Mouse (Mus musculus) Patski (cell line): Measurements from ENCODE around the gene Dnaja3. TPM values are rescaled to one million over a fixed set of nuclear protein-coding genes. Genes with fewer than 3 reads are reported as not detected.

Source experiments
- ATAC-seq: fragments of 100-300 bp; one replicate; pipeline ENCODE4 v1.8.0; 2021
- CTCF ChIA-PET: fragments of 350-600 bp; sonication (Branson Sonifier 250); formaldehyde crosslinking; loops from one replicate; lab custom pipeline; 2022; ENCODE audit warnings: inconsistent platforms; lab: Charles Lee
- POLR2A ChIA-PET: fragments of 350-600 bp; sonication (Branson Sonifier 250); formaldehyde crosslinking; loops from one replicate; lab custom pipeline; 2022; ENCODE audit warnings: antibody characterized with exemption, inconsistent platforms; lab: Charles Lee
- DNase-seq: peaks from one replicate; pipeline ENCODE4 v3.0.0-alpha.2; 2011; ENCODE audit warnings: low read depth, low spot score
- H3K27me3 ChIP-seq: fragments of 371-371 bp; one replicate; pipeline ENCODE4 v1.5.1; 2021
- CTCF ChIP-seq: fragments of 100-300 bp; IDR thresholded peaks from one replicate; pipeline ENCODE4 v1.5.1; 2021
- in situ Hi-C: fragments of 300-500 bp; cut with MboI; formaldehyde crosslinking; loops from 3 replicates; pipeline ENCODE4 v1.11.1; 2018; ENCODE audit warnings: low pct_unique_long_range_greater_than_20kb, mixed read lengths
- polyA plus RNA-seq: library from polyadenylated mRNA; unstranded; gene quantifications from one replicate; pipeline ENCODE4 v1.2.3, GENCODE M21; 2021

The Dnaja3 gene
- polyA plus RNA-seq, 1 experiment from 2014 or later: 84.4 TPM

DNA sequence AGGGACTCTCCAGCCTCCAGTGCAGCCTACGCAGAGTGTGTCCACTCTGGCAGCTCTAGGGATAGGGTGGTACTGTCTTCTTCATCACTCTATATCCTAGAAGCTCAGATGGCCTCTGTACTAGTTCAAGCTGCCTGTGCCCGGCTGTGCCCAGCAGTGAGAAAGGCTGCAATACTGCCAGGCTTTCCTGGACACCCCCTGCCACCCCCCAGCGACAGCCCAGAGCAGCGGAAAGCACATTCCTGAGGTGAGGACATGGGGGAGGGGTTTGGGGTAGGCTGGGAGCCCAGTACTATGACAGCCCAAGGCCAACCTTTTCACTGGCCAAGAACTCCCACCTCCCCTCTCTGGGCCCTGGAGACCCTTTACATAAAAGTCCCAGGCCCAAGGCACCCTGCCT, 4.0 kb upstream of the Dnaja3 start:
- no peak for DNase-seq
- POLR2A ChIA-PET: interaction anchor here (1.1 to 1.2 kb wide), 2 partner anchors 9 to 11 kb away, joined by 3 read pairs; partner anchors contain the start of gene Pam16
- ATAC-seq: no peak
- no peak for TF ChIP-seq CTCF
- H3K27me3 ChIP-seq: no peaks in the 10 kb centered on the region
- in situ Hi-C loops: no loop called here
- CTCF ChIA-PET: interaction anchor here (1.0 to 7.8 kb wide), 2 partner anchors 20 to 28 kb away, joined by 3 to 83 read pairs; no protein-coding TSS in a partner anchor

DNA sequence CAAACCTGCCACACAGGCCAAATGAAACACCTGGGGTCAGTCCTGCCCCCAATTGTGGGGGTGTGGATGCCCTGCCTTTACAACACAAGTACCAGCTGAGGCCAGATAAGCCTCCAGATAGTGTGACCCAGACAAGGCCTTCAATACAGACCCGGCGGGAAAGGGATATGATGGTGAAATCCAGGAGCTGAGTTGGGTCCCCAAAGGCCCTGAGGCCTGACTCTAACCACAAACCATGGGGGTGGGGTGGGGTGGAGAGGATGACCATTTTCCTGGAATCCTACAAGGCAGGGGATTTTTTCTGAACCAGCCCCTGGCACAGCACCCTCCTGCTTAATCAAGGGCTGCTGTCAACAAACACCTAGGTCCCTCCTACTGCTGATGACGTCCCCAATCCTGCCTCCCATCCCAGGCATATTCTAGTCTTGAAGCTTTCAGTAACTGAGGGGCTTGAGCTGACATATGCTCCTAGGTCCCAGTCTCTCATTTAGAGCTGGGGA, 848 bp upstream of the Dnaja3 start:
- TF ChIP-seq CTCF: no peak
- DNase-seq (no peak), ATAC-seq (no peak)
- H3K27me3 ChIP-seq: no peaks in the 10 kb centered on the region
- in situ Hi-C loops: no loop called here
- ChIA-PET POLR2A (interaction anchor here (0.8 kb wide), 1 partner anchor 13 kb away, joined by 4 read pairs; no protein-coding TSS in a partner anchor), CTCF (interaction anchor here (0.8 to 3.5 kb wide), 4 partner anchors 9 to 28 kb away, joined by 3 to 18 read pairs (median 6); no protein-coding TSS in a partner anchor)

- H3K27me3 ChIP-seq: no peaks in the 10 kb centered on the region
- ChIA-PET CTCF (interaction anchor here (1.4 kb wide), 1 partner anchor 10 kb away, joined by 5 read pairs; no protein-coding TSS in a partner anchor), POLR2A (interaction anchor here (4.7 kb wide), 1 partner anchor 15 kb away, joined by 28 read pairs; no protein-coding TSS in a partner anchor)
- TF ChIP-seq CTCF: no peak
- peak; percentile 17 for ATAC-seq
- no peak for DNase-seq
- in situ Hi-C loops: no loop called here
Measured at GRCm38 (mm10) chr16:4640267-4641005, 647 bp downstream of the Dnaja3 start.

DNA sequence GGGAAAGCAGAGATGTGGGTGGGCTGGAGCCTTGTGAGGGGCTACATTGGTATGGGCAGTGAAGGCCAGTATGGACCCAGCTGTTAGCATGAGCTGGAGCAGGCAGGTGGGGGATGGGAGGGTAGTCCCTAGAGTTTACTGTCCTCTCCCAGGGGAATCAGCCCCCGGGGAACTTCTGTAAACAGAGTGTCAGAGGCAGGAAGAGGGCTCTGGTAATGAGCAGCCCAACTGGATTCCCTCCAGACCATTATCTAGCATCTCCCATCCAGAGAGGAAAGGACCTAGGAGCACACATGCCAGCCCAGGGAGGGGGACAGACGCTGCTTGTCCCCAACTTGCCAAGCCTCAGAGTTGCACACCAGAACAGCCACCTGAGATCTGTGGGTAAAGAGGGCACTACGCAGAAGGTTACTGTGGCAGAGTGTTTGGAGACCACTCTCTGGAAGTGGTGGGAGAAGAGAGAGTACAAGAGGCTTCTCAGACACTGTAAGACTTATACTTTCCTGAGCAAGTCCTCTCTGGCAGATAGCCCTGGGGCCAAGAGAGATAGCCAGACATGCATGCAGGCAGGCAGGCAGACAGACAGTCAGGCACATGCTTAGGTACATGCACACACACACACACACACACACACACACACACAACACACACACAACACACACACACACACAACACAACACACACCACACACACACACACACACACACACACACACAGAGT, 1.5 kb downstream of the Dnaja3 start:
- TF ChIP-seq CTCF: no peak
- in situ Hi-C loops: no loop called here
- ChIA-PET CTCF (interaction anchor here (0.8 to 1.8 kb wide), 3 partner anchors 8 to 325 kb away, joined by 3 to 8 read pairs (median 5); no protein-coding TSS in a partner anchor), POLR2A (interaction anchor here (4.7 kb wide), 1 partner anchor 14 kb away, joined by 28 read pairs; no protein-coding TSS in a partner anchor)
- no peak for ATAC-seq
- H3K27me3 ChIP-seq: no peaks in the 10 kb centered on the region
- no peak for DNase-seq

- no peak for DNase-seq
- in situ Hi-C loops: no loop called here
- H3K27me3 ChIP-seq: no peaks in the 10 kb centered on the region
- CTCF ChIA-PET: interaction anchor here (0.8 to 2.5 kb wide), 7 partner anchors 8 to 326 kb away, joined by 3 to 14 read pairs (median 6); no protein-coding TSS in a partner anchor
- POLR2A ChIA-PET: interaction anchor here (1.0 to 4.7 kb wide), 2 partner anchors 8 to 13 kb away, joined by 7 to 28 read pairs; no protein-coding TSS in a partner anchor
- no peak for TF ChIP-seq CTCF
- ATAC-seq: peak; percentile 17
Measured at GRCm38 (mm10) chr16:4642190-4642589, 2.4 kb downstream of the Dnaja3 start.

GRCm38 (mm10) chr16:4642937-4643336, 3.1 kb downstream of the Dnaja3 start:
- TF ChIP-seq CTCF: no peak
- ChIA-PET POLR2A (interaction anchor here (1.0 to 4.7 kb wide), 3 partner anchors 9 to 12 kb away, joined by 7 to 28 read pairs (median 11); no protein-coding TSS in a partner anchor), CTCF (interaction anchor here (1.1 to 2.5 kb wide), 6 partner anchors 9 to 24 kb away, joined by 3 to 14 read pairs (median 7); no protein-coding TSS in a partner anchor)
- no peak for DNase-seq
- in situ Hi-C loops: no loop called here
- no peak for ATAC-seq
- no peaks in the 10 kb centered on the region for H3K27me3 ChIP-seq

DNA sequence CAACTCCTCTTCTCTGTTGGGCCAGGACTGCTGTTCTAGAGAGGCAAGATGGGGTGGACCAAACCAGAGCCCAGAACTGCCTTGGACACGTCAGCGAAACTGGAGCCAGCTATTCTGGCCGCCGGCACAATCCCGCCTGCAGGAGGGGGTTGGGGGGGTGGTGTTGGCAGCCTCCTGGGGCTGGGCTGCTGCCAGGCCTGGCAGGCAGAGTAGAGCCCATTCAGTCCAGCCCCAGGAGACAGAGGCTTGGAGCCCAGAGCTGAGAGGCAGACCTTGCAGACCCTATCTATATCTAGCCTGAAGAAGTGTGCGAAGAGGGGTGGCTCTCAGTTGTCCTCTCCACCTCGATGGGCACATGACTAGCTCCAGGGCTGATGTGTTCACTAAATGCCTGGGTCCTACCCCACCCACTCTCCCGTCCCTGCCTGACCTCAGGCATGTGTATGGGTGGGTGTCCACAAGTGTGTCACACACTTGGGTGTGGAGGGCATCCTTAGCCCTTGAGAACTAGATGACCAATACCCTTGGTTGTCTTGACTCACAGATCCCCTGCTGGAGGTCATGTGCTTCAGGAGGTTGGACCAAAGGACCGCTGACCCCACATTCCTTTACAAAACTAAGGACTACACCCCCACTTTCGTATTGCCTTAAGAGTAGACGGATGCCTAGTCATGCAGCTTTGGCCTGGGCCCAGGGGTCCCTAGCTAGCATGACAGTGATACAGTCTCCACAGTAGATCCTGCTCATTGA, 4.1 kb downstream of the Dnaja3 start:
- in situ Hi-C loops: no loop called here
- ChIA-PET CTCF (interaction anchor here (1.5 to 2.8 kb wide), 5 partner anchors 11 to 23 kb away, joined by 4 to 15 read pairs (median 14); no protein-coding TSS in a partner anchor), POLR2A (interaction anchor here (0.9 to 4.7 kb wide), 5 partner anchors 8 to 120 kb away, joined by 3 to 28 read pairs (median 4); no protein-coding TSS in a partner anchor)
- ATAC-seq (peak; percentile 12), DNase-seq (peak; percentile 76)
- H3K27me3 ChIP-seq: no peaks in the 10 kb centered on the region
- no peak for TF ChIP-seq CTCF

- no peak for ATAC-seq
- no peaks in the 10 kb centered on the region for H3K27me3 ChIP-seq
- TF ChIP-seq CTCF: no peak
- DNase-seq: no peak
- in situ Hi-C loops: no loop called here
- ChIA-PET CTCF (interaction anchor here (0.7 to 2.8 kb wide), 5 partner anchors 9 to 88 kb away, joined by 3 to 16 read pairs (median 12); no protein-coding TSS in a partner anchor), POLR2A (interaction anchor here (1.7 kb wide), 1 partner anchor 13 kb away, joined by 8 read pairs; no protein-coding TSS in a partner anchor)
Measured at GRCm38 (mm10) chr16:4645867-4646266, 6.1 kb downstream of the Dnaja3 start.

DNA sequence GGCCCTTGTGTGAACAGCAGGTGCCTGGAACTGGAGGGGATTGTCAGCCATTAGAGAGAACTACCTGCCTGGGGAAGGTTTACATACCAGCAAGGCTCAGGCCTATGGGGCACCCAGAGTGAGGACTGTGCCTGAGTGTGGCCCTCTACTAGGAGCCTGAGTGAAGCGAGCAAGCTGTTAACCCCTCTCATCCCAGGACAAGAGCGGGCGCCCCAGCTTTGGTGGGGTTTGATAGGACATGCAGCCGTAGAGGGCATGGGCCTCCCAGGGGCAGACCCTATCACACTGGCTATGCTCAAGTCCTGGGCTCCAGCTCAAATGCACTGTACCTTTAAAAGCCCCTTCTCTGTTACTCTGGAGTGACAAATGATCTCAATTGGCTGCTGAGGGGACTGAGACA, 7.0 kb downstream of the Dnaja3 start:
- ATAC-seq (no peak), DNase-seq (no peak)
- H3K27me3 ChIP-seq: no peaks in the 10 kb centered on the region
- in situ Hi-C loops: no loop called here
- ChIA-PET POLR2A (interaction anchor here (1.7 kb wide), 1 partner anchor 13 kb away, joined by 8 read pairs; no protein-coding TSS in a partner anchor), CTCF (interaction anchor here (2.4 to 2.6 kb wide), 2 partner anchors 8 to 20 kb away, joined by 12 to 16 read pairs; no protein-coding TSS in a partner anchor)
- no peak for TF ChIP-seq CTCF
